Mouse (Mus musculus) CH12.LX (cell line): Measurements from ENCODE around the gene A730061H03Rik.

Experiments
- CTCF ChIP-seq, 2 experiments: IDR thresholded peaks in 1 of 2; conservative IDR thresholded peaks in 1 of 2; 2 replicates each; pipeline ENCODE4 v1.5.1; 2011 to 2012; ENCODE audit warnings: low read depth in 2 of 2, low read length in 2 of 2, improper control_type of control experiment in 1 of 2, inconsistent platforms in 1 of 2, mild to moderate bottlenecking in 1 of 2, moderate library complexity in 1 of 2
- E2F4 ChIP-seq: IDR thresholded peaks from 2 replicates; pipeline ENCODE4 v1.6.1; 2011; ENCODE audit warnings: low read depth, low read length, improper control_type of control experiment; ENCODE audit not compliant: insufficient replicate concordance
- IRF4 ChIP-seq: IDR thresholded peaks from 2 replicates; pipeline ENCODE4 v1.6.1; 2014; ENCODE audit warnings: low read depth, mild to moderate bottlenecking, inconsistent platforms, low read length, improper control_type of control experiment
- MAFK ChIP-seq: IDR thresholded peaks from 2 replicates; pipeline ENCODE4 v1.6.1; 2011; ENCODE audit warnings: low read length, improper control_type of control experiment; ENCODE audit not compliant: insufficient replicate concordance
- POLR2A ChIP-seq: IDR thresholded peaks from 2 replicates; pipeline ENCODE4 v1.6.1; 2011; ENCODE audit warnings: low read depth, mild to moderate bottlenecking, improper control_type of control experiment, low read length
- ZMIZ1 ChIP-seq: IDR thresholded peaks from 2 replicates; pipeline ENCODE4 v1.6.1; 2012; ENCODE audit warnings: low read depth, mild to moderate bottlenecking, inconsistent platforms, low read length, improper control_type of control experiment

- no peak for TF ChIP-seq POLR2A
- TF ChIP-seq MAFK: no peak
- peak in 1 of 2 experiments; percentile 54; a peak in 2 of 4 replicates for TF ChIP-seq CTCF (conservative IDR thresholded peaks at IDR 0.05 in 1 of 2, IDR thresholded peaks at IDR 0.05 in 1 of 2; ENCODE audit: low read depth in 2 of 2, low read length in 2 of 2)
- no peak for TF ChIP-seq E2F4
- no peak for TF ChIP-seq IRF4
- no peak for TF ChIP-seq ZMIZ1
Observed at GRCm38 (mm10) chr14:55565748-55566147, 5.5 kb upstream of the A730061H03Rik start.
